Mouse (Mus musculus): Measurements from ENCODE around the gene Gm17334.

Gene Gm17334

DNA sequence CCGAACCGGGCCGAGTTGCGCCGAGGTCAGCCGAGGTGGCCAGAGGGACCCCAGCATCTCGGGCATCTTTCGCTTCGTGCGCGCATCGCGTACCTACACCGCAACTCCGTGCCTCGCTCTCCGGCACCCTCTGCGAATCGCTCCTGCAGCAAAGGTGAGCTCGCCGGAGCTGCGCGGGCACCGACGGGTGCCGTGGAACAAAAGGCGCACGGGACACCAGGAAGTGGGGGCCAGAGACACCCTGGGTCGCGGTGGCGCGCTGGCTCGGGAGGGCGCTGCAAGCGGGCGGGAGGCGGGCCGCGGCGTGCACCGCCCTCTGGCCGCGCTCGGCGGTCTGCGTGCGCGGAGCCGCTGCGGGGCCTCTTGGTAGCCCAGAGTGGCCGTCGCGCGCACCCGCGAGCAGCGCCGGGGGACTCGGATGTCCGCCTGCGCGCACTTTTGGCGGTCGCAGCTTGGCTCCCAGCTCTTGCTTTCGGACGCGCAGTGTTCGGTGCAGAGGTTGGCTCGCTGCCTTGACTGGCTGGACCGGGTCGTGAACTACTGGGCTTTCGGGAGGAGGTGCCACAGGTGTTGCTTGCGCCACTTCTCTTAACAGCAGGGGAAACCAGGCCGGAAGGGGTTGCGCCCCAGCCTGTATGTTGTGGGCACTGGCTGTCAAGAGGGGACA, 2.7 kb downstream of the Gm17334 start:
- DNase-seq, result peak; percentile 71 to 83

DNA sequence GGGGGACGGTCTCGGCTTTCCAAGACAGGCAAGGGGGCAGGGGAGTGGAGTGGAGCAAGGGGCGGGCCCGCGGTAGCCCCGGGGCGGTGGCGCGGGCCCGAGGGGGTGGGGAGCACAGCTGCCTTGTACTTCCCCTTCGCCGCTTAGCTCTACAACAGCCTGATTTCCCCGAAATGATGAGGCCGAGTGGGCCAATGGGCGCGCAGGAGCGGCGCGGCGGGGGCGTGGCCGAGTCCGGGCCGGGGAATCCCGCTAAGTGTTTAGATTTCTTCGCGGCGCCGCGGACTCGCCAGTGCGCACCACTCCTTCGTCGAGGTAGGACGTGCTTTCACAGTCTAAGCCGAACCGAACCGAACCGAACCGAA, 3.2 kb downstream of the Gm17334 start, which contains the start of gene Irf1:
TSS of gene Irf1 (plus strand) at position 255 of the 365 bp plus-strand sequence.
- DNase-seq, result peak; percentile 96 to 98

DNA sequence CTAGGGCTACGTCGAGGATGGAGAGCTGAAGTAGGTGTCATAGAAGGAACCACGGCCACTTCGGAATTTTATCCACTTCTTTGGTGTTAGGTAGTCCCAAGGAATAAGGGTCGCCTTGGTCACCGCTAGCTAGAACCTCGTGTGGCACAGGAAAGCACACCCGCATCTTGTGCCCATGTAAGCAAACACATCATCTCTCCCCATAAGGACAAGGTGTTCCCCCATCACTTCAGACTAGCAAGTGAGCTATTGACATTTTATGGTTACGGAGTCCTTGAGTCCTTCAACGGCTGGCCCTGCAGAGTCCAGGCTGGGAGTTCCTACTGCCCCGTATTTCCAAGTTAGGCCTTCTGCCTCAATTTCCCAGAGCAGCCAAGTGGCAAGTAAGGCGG, 3.8 kb downstream of the Gm17334 start:
- no peak for DNase-seq

DNA sequence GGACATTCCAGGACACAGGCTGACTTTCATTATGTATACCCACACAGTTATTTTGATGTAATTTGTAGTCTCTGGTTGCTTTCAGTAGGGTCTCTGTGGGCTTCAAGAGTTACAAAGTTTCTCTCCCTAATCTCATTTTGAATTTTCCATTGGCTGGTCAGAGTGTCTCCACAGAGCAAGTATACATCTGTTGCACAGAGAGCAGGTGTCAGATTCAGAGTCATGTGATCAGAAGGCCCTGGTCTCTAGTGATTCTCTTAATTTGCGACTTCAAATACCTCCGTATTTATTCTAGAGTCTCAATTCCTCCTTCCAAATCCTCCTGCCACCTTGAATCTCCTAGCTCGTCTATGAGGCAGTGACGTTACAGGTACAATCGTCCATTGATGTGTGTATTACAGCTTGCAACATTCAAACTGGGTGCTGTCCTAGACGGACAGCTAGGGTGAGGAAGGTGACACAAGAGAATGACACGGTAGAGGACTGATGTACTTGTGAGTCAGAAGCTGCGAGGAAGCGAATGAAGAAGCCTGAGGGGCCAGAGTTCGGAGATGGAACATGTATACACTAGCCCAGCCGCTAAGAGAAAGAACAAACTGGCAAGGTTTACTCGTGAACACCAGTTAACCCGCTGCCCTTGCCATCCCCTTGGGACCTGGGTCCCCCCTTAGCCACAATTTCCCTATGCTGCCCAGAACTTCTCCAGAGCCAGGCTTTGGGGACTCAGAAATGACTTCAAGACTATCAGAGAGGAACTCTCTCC, 4.4 kb downstream of the Gm17334 start:
- no peak for DNase-seq

DNA sequence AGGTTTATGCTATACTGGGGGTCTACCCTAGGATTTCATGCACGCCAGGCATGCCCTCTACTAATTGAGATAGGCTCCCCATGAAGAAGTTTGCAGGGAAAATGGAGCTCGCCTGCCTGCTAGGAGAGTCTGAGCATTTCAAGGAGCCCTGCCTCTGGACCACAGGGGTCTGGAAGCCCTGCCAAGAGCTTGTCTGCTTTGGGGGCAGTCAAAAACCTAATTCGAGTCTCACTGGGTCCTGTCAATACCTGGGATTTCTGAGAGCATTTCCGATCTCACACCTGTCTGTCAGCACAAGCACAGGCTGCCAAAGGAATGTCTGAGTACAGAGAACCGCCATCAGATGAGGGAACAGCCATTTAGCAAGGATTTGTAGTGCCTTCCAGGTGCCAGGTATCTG, 8.4 kb downstream of the Gm17334 start:
- DNase-seq, result peak in 1 of 2 experiments; percentile 12

DNA sequence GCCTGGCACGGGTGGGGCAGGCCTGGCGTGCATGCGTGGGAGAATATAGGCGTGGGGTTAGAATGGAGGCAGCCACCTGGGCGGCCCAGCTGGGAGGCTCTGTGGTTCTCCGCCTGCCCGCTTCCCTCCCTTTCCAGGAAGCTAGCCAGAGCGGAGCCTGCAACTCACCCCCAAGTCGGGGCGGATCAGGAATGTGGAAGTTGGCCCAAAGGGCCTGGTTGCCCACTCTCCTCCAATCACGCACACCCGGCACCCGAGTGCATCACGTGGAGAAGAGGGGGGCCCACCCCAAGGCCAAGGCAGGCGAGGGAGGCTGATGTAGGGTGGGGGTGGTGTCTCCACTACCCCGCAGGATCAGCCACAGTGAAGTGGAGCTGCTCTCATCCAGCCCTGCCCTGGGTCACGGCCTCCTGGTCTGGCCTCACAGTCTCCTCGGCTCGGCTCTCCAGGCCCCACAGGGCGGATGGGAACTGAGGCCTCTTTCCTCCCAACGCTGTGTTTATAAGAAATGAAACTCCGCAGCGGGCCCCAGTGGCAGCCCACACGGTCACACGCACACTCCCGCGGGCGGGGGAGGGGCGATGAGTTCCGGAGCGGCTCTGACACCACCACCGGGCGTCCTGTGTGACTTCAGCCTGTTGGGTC, 9.4 kb downstream of the Gm17334 start:
- DNase-seq, result peak; percentile 92 to 94

DNA sequence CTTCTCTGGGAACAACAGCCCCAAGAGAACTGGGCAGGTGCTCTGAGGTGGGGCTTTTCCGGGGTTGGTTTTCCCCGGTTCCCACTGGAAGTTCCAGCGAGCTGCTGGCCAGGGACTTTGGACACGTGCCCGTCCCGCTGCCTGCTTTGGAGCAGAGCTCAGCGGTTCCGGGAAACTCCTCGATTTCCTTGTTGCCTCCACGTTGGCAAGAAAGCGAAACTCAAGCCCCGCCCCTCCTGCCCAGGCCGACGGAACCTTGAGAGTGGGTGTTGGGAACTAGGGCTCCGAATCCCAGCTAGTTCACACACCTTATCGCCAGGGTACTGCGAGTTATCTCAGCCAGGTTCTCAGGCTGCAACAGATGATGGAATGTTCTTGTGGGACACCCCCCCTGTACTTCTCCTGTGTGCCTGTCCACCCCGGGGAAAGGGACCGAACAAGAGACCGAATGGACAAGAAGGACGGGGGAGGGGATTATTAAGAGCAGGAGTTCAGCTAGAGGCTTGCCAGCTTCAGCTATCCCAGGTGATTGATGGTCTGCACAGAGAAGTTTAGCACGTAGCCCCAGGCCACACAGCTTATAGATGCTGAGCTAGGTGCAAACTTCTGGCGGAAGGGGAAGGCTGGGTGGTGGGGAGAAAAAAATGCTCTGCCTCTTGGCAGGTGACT, 10.0 kb downstream of the Gm17334 start:
- DNase-seq, result peak; percentile 75 to 79

DNA sequence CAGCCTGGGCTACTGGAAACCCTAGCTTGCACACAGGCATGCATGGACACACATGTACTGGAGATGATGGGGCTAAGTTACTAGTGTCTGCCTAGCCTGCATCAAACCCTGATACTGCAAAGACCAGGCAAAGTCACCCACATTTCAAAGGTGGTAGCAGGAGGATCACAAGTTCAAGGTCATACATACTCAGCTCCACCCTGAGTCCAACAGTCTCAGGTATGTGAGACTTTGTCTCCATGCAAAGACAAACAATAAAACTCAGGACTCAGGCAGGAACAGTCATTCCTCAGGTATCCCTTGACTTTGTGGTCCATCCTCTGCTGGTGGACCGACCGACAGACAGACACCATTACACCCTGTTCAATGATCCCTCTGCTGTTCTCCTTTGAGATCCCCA, 10.6 kb downstream of the Gm17334 start:
- DNase-seq, result no peak

DNA sequence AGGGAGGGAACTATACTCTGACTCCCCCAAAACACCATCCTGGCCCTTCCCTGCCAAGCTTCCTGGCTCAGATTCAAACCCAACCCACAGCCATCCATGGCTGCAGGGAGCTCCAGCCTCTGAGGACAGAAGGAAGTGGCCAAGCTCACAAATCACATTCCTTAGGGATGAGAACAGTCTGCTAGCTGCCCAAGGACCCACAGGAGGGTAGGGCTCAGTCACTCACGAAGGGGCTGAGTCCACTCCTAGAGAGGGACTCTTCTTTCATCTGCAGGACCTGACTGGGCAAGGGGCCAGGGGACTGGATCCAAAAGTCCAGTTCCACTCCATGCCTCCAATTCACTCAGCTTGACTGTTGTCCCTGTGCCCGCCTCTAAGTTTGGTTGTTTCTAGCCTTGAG, 11.2 kb downstream of the Gm17334 start:
- DNase-seq, result peak in 1 of 2 experiments; percentile 14

DNA sequence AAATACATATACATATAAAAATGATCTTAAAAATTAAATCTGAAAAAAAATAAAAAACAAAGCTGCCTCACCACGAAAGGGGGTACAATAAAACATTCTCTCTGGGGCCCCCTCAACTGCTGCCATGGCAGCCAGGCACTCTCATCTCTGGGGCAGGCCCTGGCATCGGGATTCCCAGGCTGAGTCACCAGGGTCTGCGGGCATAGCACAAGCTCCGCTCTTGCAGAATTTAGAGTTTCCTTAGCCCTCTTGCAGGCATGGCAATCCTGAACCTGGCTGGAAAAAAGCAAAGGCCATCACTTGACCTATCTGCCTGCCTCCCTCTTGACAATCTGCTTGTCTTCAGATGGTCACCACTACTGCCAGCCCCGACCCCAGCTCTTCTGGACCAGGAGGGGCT, 11.7 kb downstream of the Gm17334 start:
- peak in 1 of 2 experiments; percentile 13 for DNase-seq

DNA sequence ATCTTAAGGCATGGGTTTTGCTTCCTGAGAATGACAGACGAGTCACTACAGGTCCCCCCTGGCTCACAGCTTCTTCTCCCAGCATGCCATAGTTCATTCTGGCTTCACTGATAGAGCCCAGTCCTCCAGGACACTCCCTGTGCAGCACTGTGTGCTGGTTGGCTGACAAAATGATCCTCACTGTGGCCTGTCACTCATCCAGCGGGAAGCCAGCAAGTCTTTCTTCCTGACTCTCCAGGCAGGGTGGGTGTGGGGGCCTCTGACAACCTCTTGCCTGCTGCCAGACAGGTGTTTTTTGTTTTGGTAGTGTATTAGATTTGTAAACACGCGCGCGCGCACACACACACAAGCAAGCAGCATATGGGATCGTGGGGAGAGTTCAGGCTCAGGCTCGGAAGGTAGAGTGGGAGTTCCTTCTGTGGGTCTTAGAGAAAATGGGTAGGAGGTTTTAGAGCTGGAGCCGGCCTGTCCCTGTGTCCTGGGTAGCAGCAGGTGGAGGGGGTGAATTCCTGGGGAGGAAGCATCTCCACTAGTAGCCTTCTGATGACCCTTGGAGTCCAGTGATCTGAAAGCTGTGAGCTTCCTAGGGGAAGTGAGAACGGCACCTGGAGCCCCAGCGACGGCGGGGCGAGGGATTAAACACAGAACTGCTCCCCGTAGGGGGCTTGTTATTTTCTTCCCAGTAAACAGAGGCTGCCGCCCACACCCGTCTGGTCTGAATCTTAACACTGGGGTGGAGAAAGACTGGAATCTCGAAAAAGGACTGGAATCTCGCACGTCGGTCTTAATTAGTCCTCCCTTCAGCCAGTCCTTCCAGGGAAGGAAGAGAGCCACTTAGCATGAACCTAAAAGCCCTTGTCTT, 13.2 kb downstream of the Gm17334 start:
- DNase-seq, result peak in 1 of 2 experiments; percentile 13

DNA sequence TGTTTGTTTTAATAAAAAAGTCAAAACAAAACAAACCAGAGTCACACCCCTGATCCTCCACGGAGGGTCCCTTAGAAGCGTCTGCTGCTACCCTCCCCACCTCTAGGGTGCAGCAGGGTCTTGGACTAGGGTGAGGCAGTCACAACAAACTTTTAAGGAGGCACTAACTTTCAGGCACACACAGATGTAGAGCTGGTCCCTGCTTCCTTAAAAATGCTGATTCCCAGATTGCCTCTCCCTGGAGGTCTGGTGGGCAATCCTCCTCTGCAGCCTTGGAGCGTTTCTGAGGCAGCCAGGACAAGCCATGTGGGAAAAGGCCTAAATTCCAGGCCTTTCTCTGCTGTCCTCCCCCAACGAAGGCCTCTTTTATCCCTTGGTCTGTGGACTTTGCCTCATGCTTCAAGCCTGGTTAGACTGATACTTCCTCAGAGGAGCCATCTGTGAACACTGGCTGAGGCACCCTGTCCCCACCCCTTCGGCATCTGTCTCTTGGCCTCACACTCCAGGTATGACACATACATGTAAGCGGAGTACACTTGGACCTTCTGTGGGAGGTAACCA, 14.1 kb downstream of the Gm17334 start:
- peak; percentile 49 to 64 for DNase-seq

DNA sequence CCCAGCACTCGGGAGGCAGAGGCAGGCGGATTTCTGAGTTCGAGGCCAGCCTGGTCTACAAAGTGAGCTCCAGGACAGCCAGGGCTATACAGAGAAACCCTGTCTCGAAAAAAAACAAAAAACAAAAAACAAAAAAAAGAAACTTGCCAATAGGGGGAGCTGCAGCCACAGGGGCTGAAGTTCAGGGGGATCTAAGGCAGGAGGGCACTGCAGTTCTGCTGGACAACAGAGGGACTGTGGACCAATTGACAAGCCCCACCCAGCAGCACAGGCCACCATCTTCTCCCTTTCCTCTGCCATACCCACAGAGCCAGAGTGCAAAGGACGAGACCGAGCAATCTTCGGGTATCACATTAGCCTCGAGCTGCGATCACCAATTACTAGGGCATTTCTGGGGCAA, 15.0 kb downstream of the Gm17334 start:
- DNase-seq, result peak in 1 of 2 experiments; percentile 19

DNA sequence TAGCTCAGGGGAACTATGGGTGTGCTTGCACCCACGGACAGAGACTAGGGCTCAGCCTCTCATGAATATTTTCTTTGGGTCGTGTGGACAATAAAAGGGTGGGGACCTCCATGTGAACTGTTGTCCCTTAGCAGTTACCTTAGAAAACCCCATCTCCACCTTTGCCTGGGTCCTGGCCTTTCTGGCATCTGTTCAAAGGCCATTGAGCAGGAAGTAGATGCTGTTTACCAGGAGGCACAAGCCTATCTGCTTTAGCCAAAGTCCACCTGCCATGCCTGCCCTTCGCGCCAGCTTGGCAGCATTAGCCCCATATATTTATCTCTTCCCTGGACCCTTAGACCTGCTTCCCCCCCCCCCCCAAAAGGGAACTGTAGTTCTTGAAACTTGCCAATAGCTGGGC, 15.4 kb downstream of the Gm17334 start:
- DNase-seq, result peak in 1 of 2 experiments; percentile 12

DNA sequence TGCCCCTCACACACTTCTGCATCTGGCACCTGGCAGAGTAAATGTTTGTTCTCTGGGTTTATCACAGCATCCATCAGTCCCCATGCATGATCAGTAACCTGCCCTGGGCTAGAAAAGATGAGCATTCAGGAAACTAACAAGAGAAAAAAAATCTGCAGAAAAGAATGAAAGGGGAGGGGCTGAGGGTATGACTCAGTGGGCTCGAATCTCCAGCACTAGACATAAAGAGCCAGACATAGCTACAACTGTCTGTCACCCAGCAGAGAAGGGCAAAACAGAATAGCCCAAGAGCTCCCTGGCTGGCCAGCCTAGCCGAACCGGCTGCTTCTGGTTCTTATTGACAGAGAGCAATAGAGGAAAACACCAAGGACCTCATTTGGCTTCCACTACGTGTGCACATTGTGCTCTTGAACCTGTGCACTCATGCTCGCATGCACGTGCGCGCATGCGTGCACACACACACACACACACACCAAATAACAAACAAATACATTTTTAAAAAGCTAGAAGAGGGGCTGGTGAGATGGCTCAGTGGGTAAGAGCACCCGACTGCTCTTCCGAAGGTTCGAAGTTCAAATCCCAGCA, 17.9 kb downstream of the Gm17334 start:
- DNase-seq, result peak in 1 of 2 experiments; percentile 46

DNA sequence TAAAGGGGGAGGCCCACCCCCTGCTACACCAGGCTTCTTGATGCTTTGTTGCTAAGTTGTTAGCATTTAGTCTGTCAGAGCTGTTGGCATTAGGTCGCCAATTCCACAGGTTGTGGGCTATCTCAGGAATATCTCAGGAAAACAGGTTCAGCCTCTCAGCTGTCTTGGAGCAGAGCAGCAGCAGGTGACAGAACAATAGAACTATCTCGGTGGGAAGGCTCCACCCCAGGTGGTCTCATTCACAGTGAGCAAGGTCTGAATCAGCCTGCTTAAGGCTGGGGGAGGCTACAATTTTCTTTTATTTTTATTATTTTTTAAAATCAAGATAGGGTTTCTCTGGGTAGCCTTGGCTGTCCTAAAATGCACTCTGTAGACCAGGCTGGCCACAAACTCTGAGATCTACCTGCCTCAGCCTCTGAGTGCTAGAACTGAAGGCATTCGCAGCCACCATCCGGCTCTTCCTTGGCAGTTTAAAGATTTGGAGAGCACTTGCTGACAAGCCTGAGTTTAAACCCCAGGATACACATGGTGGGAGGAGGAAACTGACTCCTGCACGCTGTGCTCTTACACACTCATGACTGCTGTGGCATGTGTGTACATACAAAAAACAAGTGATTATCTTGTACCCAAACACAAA, 23.2 kb downstream of the Gm17334 start:
- no peak for DNase-seq

DNA sequence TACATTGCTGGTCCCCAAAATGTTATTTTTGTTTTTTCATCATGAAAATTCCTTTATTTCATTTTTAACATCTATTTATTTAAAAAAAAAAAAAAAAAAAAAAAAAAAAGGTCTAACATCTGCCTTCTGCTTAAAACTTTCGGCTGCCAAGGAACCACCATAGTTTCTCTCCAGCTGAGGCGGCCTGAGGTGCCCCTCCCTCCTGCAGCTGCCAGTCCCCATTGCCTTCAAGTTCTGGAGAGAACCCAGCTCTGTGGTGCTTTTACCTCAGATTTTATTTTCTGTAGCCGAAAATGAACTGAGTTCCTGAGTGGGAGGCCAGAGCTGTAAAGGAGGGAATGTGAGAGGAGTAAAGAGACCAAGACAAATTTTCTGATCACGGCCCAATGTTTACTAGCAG, 23.7 kb downstream of the Gm17334 start:
- DNase-seq, result peak in 1 of 2 experiments; percentile 59

DNA sequence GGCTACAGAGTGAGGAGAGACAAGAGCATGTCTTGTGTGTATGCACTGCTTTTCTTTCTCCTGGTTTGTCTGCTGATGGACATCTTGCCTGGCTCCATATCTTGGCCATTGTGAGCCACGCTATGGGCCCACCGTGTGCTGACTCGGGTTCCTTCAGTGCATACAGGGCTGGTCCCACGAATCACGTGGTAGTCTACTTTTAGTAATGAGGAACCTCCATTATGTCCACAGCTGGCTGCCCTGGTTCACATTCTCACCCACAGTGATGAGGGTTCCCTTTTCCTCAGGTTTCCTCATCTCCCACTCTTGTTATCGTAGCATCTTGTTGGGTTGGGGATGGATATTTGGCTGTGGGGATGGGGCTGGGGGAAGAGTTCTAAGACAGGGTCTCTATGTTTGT, 24.4 kb downstream of the Gm17334 start:
- no peak for DNase-seq

DNA sequence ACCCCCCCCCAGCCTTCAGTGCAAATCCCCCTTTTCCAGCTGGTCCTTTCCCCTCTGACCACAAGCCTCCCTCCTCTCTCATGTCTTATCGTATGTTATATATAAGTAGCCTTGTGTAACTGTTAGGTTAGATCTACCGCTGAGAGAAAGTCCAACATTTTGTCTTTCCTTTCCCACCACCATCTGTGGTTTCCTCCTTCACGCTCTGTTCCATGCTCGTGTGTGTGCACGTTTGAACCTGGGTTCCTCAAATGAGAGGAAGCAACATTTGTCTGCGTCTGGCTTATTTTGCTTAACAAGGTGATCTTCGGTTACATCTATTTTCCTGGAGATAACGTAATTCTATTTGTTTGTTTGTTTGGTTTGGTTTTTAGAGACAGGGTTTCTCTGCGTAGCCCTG, 25.0 kb downstream of the Gm17334 start:
- DNase-seq, result no peak

DNA sequence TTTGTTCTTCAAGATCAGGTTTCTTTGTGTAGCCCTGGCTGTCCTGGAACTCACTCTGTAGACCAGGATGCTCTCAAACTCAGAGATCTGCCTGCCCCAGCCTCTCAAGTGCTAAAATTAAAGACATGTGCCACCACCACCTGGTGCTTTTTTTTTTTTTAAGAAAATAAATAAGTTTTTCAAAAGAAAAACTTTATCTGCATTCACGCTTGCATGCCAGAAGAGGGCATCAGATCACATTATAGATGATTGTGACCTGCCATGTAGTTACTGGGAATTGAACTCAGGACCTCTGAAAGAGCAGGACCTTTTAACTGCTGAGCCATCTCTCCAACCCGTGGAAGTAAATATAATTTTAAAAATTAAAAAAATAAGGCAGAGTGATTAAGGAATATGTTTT, 27.7 kb downstream of the Gm17334 start:
- DNase-seq, result no peak

DNA sequence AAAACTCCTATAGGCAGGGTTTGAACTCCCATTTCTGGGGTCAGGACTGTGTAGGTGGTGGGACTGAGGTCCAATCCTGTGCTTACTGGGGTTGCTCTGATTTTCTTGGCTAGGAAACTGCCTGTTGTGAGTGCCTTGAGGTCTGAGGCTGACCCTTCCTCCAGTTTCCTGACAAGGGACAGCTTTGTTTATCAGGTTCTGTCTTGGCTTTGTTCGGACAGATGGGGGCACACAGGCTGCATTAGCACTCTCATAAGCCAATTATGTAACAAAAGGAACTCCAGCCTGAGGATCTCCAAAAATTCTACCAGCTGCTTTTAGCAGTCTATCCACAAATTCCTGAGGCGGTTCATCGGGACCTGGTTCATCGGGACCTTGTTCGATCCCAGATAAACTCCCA, 30.6 kb downstream of the Gm17334 start:
- DNase-seq, result no peak

Data from thymus, postnatal 36 days (tissue).